Mouse (Mus musculus) forebrain, embryonic 11.5 days (tissue): ENCODE data around the gene Utp20. TPM values are rescaled to one million over a fixed set of nuclear protein-coding genes. Genes with fewer than 3 reads are reported as not detected.
"Not testable (repeated sequence)": the region's sequence is repeated elsewhere in the genome, so short reads cannot be mapped to it uniquely, and the experiment has no call there.

Experiments
- ATAC-seq: fragments of 200-750 bp; cut with Nextera tagmentation; replicated peaks from 2 replicates; pipeline ENCODE4 v1.8.0; 2017; ENCODE audit warnings: moderate TSS enrichment; ENCODE audit not compliant: low FRiP score
- DNase-seq: peaks from one replicate; pipeline ENCODE4 v3.0.0-alpha.2; 2017; ENCODE audit warnings: low spot score
- H3K27ac ChIP-seq: fragments of 300-500 bp; sonication (generic); 2 replicates; pipeline ENCODE4 v1.5.1; 2014; ENCODE audit warnings: low read depth, low read length
- H3K27me3 ChIP-seq: fragments of 300-500 bp; sonication (generic); 2 replicates; pipeline ENCODE4 v1.6.1; 2014; ENCODE audit warnings: mild to moderate bottlenecking, low read length, mixed read lengths; ENCODE audit not compliant: control insufficient read depth, insufficient read depth
- H3K36me3 ChIP-seq: fragments of 300-500 bp; sonication (generic); 2 replicates; pipeline ENCODE4 v1.6.1; 2014; ENCODE audit warnings: mild to moderate bottlenecking, low read length, moderate library complexity, mixed read lengths; ENCODE audit not compliant: control insufficient read depth, insufficient read depth
- H3K4me1 ChIP-seq: fragments of 300-500 bp; sonication (generic); replicated peaks from 2 replicates; pipeline ENCODE4 v1.6.1; 2014; ENCODE audit warnings: low read length, mixed read lengths; ENCODE audit not compliant: control insufficient read depth, insufficient read depth
- H3K4me2 ChIP-seq: fragments of 300-500 bp; sonication (generic); 2 replicates; pipeline ENCODE4 v1.6.1; 2014; ENCODE audit warnings: low read depth, mild to moderate bottlenecking, low read length, moderate library complexity, mixed read lengths; ENCODE audit not compliant: severe bottlenecking
- H3K4me3 ChIP-seq: fragments of 300-500 bp; sonication (generic); 2 replicates; pipeline ENCODE4 v1.5.1; 2014; ENCODE audit warnings: low read depth, low read length
- H3K9ac ChIP-seq: fragments of 300-500 bp; sonication (generic); 2 replicates; pipeline ENCODE4 v1.6.1; 2014; ENCODE audit warnings: low read length
- H3K9me3 ChIP-seq: fragments of 300-500 bp; sonication (generic); 2 replicates; pipeline ENCODE4 v1.6.1; 2016; ENCODE audit warnings: low read length, mixed read lengths; ENCODE audit not compliant: control insufficient read depth
- WGBS: fragments of 180-500 bp; shearing (Covaris S2); extraction: QIAGEN DNeasy Blood & Tissue Kit; methylation state at CpG from one replicate; pipeline ENCODE4 v1.1.7; 2014; 5-methylcytosine and 5-hydroxymethylcytosine counted together
- polyA plus RNA-seq: library from polyadenylated mRNA; unstranded; fragments of >200 nt; fragmentation: Nextera tagmentation; extraction: Ambion mirVana; gene quantifications from 2 replicates; pipeline ENCODE4 v1.2.1, GENCODE M21; 2014

The Utp20 gene
- polyA plus RNA-seq, 1 experiment from 2014 or later, result 30.4 TPM

DNA sequence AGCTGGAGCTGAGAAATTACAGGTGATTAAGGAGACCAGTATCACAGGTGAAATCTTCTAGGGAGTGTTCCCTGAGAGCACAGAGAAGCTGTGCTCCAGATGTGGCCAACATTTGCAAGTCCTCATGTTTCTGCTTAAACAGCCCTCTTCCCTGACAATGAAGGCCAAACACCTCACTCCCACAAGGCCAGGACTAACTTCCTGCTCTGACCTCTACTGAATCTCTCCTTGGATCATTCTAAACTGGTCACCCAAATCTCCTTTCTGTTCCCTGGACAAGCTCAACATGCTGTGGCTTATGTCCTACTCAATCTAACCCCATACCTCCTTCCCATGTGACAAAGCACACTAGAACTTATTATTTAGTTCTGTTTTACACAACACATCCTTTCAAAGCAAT, 29.2 kb downstream of the Utp20 start:
- Histone ChIP-seq H3K27ac (no peak overlapping the region), H3K9me3 (no peaks in the 10 kb centered on the region), H3K4me2 (no peak overlapping the region), H3K4me1 (no peaks in the 10 kb centered on the region), H3K4me3 (no peak overlapping the region), H3K9ac (no peak overlapping the region), H3K27me3 (no peaks in the 10 kb centered on the region), H3K36me3 (peaks cover 4% of the 10 kb centered on the region)
- no peak for ATAC-seq
- no peak for DNase-seq

DNA sequence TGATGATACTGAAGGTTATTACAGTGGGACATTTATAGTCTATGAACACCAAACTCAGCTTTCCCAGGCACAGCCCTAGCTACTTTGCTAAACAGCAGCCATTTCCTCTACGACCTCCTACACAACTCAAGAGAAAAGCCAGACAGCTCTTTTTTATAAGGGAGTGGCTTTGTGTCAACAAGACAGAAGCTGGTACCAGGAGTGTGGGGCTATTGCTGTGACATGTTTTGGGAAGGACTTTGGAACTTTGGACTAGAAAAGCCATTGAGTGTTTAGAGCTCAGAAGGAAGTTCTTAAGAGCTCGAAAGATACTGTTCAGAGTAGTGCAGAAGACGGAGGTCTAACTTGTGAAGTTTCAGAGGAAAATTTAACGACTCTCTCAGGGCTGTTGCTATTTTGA, 29.7 kb downstream of the Utp20 start:
- H3K36me3 ChIP-seq, result peaks cover 4% of the 10 kb centered on the region

DNA sequence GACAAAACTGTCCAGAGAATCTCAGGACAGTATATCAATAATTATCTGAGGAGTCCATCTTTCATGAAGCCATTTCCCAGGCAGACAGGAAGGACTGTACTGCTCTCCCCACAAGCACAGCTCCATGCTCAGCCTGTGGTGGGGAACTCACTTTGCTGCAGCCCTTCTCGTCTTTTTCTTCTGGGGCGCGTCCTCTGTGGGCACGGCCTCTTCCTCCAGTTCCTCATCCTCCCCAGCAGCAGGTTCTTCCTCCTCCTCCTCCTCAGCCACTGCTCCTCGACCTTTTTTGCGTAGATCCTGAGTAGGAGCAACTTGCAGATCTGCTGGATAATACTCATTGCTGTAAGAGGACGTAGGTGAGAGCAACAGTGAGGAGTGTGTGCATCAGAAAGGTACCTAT, 31.4 kb downstream of the Utp20 start:
- peaks cover 4% of the 10 kb centered on the region for H3K36me3 ChIP-seq
- no peak overlapping the region for H3K9ac ChIP-seq
- no peak overlapping the region for H3K4me3 ChIP-seq
- H3K9me3 ChIP-seq, result no peaks in the 10 kb centered on the region
- H3K27me3 ChIP-seq, result no peaks in the 10 kb centered on the region
- WGBS, result 92% methylated on average over 7 of the region's 7 CpGs
- H3K4me1 ChIP-seq, result no peaks in the 10 kb centered on the region
- no peak for ATAC-seq
- H3K27ac ChIP-seq, result no peak overlapping the region
- H3K4me2 ChIP-seq, result no peak overlapping the region
- no peak for DNase-seq

More for the DNA sequence above, 29.7 kb downstream of the Utp20 start:
- no peaks in the 10 kb centered on the region for H3K4me1 ChIP-seq
- no peak overlapping the region for H3K27ac ChIP-seq
- DNase-seq (no peak), ATAC-seq (no peak)
- no peak overlapping the region for H3K9ac ChIP-seq
- WGBS, result 88% methylated on average over 4 of the region's 4 CpGs
- H3K4me2 ChIP-seq, result no peak overlapping the region
- H3K4me3 ChIP-seq, result no peak overlapping the region
- H3K27me3 ChIP-seq, result no peaks in the 10 kb centered on the region
- no peaks in the 10 kb centered on the region for H3K9me3 ChIP-seq

DNA sequence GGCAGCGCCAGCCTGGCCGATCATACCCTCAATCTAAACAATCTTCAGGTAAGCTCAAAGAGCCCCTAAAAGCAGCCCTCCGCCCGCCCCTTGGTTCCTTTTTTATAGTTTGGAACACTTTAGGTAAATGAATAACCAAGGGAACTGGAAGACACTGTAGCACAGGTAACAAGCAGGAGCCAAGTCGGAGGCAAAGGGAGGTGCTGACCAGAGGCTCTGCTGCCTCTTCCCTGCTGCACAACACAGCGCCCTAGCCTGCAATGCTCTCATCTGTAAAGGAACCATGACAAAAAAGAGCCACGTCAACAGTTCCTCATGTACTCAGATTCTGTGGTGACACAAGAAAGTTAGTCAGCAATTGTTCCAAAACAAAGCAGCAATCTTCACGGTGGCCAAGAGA, 32.0 kb downstream of the Utp20 start:
- ATAC-seq (no peak), DNase-seq (no peak)
- Histone ChIP-seq H3K4me3 (no peak overlapping the region), H3K4me2 (no peak overlapping the region), H3K9ac (no peak overlapping the region), H3K9me3 (no peaks in the 10 kb centered on the region), H3K4me1 (no peaks in the 10 kb centered on the region), H3K27me3 (no peaks in the 10 kb centered on the region), H3K36me3 (peaks cover 4% of the 10 kb centered on the region), H3K27ac (no peak overlapping the region)
- WGBS, result 94% methylated on average over 8 of the region's 8 CpGs

DNA sequence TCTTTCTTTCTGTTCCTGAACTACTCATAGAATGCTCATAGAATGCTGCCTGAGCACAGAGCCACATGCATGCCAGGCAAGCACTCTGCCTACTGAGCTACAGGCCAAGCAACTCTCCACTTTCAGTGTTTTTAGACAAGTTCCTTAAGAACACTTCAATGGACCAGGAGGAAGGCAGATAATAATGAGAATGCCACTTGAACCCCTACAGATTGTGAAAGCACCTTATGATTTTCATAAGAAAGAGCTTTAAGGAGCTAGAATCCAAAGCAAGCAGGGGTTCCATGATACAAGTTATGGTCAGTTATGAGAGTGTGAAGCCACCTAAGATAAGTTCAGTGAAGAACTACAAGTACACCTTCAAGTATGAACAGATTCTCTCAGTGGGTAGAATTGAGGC, 32.9 kb downstream of the Utp20 start:
- Histone ChIP-seq H3K4me2 (no peak overlapping the region), H3K36me3 (peaks cover 4% of the 10 kb centered on the region)
- no peak for ATAC-seq

DNA sequence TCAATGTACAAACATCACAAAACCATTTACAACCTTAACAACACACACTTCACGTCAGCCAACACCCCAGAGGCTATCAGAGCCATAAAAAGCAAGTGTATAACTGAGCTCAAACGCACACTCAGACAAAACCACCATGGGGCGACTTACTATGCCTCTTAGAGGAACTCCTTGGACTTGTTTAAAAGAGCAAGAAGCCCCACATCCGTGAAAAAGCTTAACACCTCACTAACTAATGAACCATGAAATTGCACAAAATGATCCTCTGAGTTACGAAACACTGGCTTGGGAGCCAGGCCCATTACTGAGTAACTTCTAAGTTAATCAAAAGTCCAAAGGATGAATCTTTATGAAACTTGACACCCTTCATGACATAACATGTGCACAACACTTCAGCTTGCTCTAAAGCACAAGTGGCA, 42.1 kb downstream of the Utp20 start:
- Histone ChIP-seq H3K4me3 (no peak overlapping the region), H3K4me1 (no peaks in the 10 kb centered on the region), H3K4me2 (no peak overlapping the region), H3K36me3 (no peaks in the 10 kb centered on the region; the same call in 1 of the 2 replicates), H3K9ac (no peak overlapping the region), H3K27me3 (no peaks in the 10 kb centered on the region), H3K9me3 (no peaks in the 10 kb centered on the region), H3K27ac (no peak overlapping the region)
- ATAC-seq (no peak), DNase-seq (no peak)
- WGBS, result 83% methylated on average over 5 of the region's 5 CpGs

More for the DNA sequence above, 32.9 kb downstream of the Utp20 start:
- no peaks in the 10 kb centered on the region for H3K4me1 ChIP-seq
- H3K9me3 ChIP-seq, result no peaks in the 10 kb centered on the region
- H3K27me3 ChIP-seq, result no peaks in the 10 kb centered on the region
- no peak for DNase-seq
- no peak overlapping the region for H3K9ac ChIP-seq
- no peak overlapping the region for H3K27ac ChIP-seq
- no peak overlapping the region for H3K4me3 ChIP-seq

DNA sequence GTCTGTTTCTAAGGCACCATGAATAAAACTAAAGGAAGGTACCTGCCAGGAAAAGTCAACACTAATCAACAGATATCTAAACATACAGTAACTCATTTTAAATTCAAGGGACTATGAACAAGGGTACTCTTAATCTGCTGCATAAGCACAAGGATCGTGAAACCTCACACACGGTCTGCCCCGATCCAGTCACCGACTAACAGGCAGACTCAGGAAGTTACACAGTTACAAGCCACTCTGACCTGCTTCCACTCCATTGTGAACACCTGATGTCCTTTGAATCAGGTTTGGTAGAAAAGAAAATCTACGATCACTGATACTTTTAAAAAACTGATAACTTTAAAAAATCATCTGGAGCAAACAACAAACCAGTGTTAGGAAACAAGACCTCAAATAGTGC, 42.7 kb downstream of the Utp20 start:
- Histone ChIP-seq H3K4me2 (no peak overlapping the region), H3K4me3 (no peak overlapping the region), H3K9ac (no peak overlapping the region), H3K27me3 (no peaks in the 10 kb centered on the region), H3K36me3 (no peaks in the 10 kb centered on the region; the same call in 1 of the 2 replicates), H3K27ac (no peak overlapping the region), H3K9me3 (no peaks in the 10 kb centered on the region), H3K4me1 (no peaks in the 10 kb centered on the region)
- ATAC-seq (no peak), DNase-seq (no peak)
- WGBS, result 92% methylated on average over 5 of the region's 5 CpGs

DNA sequence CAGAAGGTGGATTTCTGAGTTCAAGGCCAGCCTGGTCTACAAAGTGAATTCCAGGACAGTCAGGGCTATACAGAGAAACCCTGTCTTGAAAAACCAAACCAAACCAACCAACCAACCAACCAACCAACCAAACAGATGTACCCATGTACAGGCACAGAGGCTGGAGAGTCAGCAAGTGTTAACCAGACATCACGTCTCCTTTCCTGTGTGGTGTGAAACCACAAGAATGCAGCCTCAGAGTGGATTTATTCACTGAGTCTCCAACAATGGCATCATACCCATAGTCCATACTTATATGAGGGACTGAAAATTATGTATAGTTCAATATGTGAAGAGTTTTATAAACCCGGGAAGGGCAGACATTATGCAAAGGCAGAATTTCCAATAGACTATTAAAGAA, 43.5 kb downstream of the Utp20 start:
- H3K9me3 ChIP-seq, H3K27me3 ChIP-seq, H3K9ac ChIP-seq, H3K36me3 ChIP-seq, H3K4me1 ChIP-seq, H3K4me2 ChIP-seq, H3K4me3 ChIP-seq, DNase-seq, H3K27ac ChIP-seq, ATAC-seq: not testable (repeated sequence)
- WGBS, result 90% methylated on average over 2 of the region's 2 CpGs

DNA sequence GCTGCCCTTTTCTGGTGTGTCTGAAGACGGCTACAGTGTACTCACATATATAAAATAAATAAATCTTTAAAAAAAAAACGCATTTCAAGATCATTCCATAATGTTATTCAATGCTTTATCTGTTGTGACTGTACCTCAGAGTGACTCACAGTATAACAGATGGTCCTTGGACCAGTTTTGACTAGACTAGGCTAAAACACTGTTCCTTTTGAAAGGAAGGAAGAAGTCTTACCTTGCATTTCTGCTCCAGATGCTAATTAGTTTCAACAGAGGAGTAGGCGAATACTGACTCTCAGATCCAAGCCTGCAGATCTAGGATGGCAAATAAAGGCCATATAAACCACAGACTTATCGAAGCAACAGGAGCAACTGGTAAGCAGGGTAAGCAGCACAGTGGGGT, 45.9 kb downstream of the Utp20 start:
- Histone ChIP-seq H3K9ac (no peak overlapping the region), H3K27me3 (no peaks in the 10 kb centered on the region), H3K4me3 (no peak overlapping the region), H3K9me3 (no peaks in the 10 kb centered on the region), H3K4me2 (no peak overlapping the region), H3K4me1 (no peaks in the 10 kb centered on the region), H3K27ac (no peak overlapping the region), H3K36me3 (no peaks in the 10 kb centered on the region; the same call in 1 of the 2 replicates)
- DNase-seq (no peak), ATAC-seq (no peak)
- 90% methylated on average over 4 of the region's 4 CpGs for WGBS
